Mouse (Mus musculus): Measurements from ENCODE around the gene Actr8.
A peak's percentile ranks its signal among the peaks of the same experiment; 100 is the strongest.

Gene Actr8

GRCm38 (mm10) chr14:29996000-29996751 lies 18.0 kb downstream of the Actr8 start:
- no peak for DNase-seq (ENCODE audit: low read depth, low spot score)

- no peak for DNase-seq (ENCODE audit: low read depth, low spot score)
Measured at GRCm38 (mm10) chr14:29997345-29997744, 19.2 kb downstream of the Actr8 start.

GRCm38 (mm10) chr14:29998747-29999474 lies 20.8 kb downstream of the Actr8 start:
- peak; percentile 21 for DNase-seq (ENCODE audit: low read depth, low spot score)

- DNase-seq (ENCODE audit: low read depth, low spot score), result no peak
Measured at GRCm38 (mm10) chr14:29999475-29999811, 21.3 kb downstream of the Actr8 start.

- DNase-seq (ENCODE audit: low read depth, low spot score), result no peak
Measured at GRCm38 (mm10) chr14:30008733-30009575, 30.8 kb downstream of the Actr8 start, which contains the start of the genes Il17rb and Chdh. TSS of gene Il17rb (minus strand) at chr14:30008896. TSS of gene Chdh (plus strand) at chr14:30009023.

- no peak for DNase-seq (ENCODE audit: low read depth, low spot score)
Measured at GRCm38 (mm10) chr14:30009864-30010560, 31.9 kb downstream of the Actr8 start.

GRCm38 (mm10) chr14:30011886-30012560 lies 33.9 kb downstream of the Actr8 start:
- no peak for DNase-seq (ENCODE audit: low read depth, low spot score)

- DNase-seq (ENCODE audit: low read depth, low spot score), result no peak
Measured at GRCm38 (mm10) chr14:30014487-30014886, 36.4 kb downstream of the Actr8 start.

GRCm38 (mm10) chr14:30015008-30015407 lies 36.9 kb downstream of the Actr8 start:
- DNase-seq (ENCODE audit: low read depth, low spot score), result no peak

GRCm38 (mm10) chr14:30016666-30017065 lies 38.5 kb downstream of the Actr8 start:
- DNase-seq (ENCODE audit: low read depth, low spot score), result no peak

GRCm38 (mm10) chr14:30017794-30018462 lies 39.8 kb downstream of the Actr8 start:
- DNase-seq (ENCODE audit: low read depth, low spot score), result no peak

- DNase-seq (ENCODE audit: low read depth, low spot score), result no peak
Measured at GRCm38 (mm10) chr14:30018463-30018801, 40.3 kb downstream of the Actr8 start.

- DNase-seq (ENCODE audit: low read depth, low spot score), result no peak
Measured at GRCm38 (mm10) chr14:30018846-30019245, 40.7 kb downstream of the Actr8 start.

GRCm38 (mm10) chr14:30019375-30019774 lies 41.2 kb downstream of the Actr8 start:
- no peak for DNase-seq (ENCODE audit: low read depth, low spot score)

GRCm38 (mm10) chr14:30019792-30020575 lies 41.8 kb downstream of the Actr8 start:
- DNase-seq (ENCODE audit: low read depth, low spot score), result no peak

GRCm38 (mm10) chr14:30022471-30022870 lies 44.3 kb downstream of the Actr8 start:
- no peak for DNase-seq (ENCODE audit: low read depth, low spot score)

- DNase-seq (ENCODE audit: low read depth, low spot score), result no peak
Measured at GRCm38 (mm10) chr14:30024387-30024786, 46.2 kb downstream of the Actr8 start.

GRCm38 (mm10) chr14:30027378-30027777 lies 49.2 kb downstream of the Actr8 start:
- peak; percentile 30 for DNase-seq (ENCODE audit: low read depth, low spot score)

GRCm38 (mm10) chr14:30033405-30033804 lies 55.3 kb downstream of the Actr8 start:
- no peak for DNase-seq (ENCODE audit: low read depth, low spot score)

GRCm38 (mm10) chr14:30038431-30038830 lies 60.3 kb downstream of the Actr8 start:
- no peak for DNase-seq (ENCODE audit: low read depth, low spot score)
